Mouse (Mus musculus) granulocyte monocyte progenitor cell, adult 5-6 weeks (primary cell): ENCODE data around the gene Gm17026. TPM values are rescaled to one million over a fixed set of nuclear protein-coding genes. Genes with fewer than 3 reads are reported as not detected.
"Not testable (repeated sequence)": the region's sequence is repeated elsewhere in the genome, so short reads cannot be mapped to it uniquely, and the experiment has no call there.

ENCODE experiments used
- ATAC-seq: replicated peaks from 2 replicates; pipeline ENCODE4 v1.8.0; 2016; ENCODE audit warnings: mild to moderate bottlenecking, moderate TSS enrichment, inconsistent platforms; ENCODE audit not compliant: poor library complexity, severe bottlenecking
- total RNA-seq, 2 experiments: library from RNA; stranded (forward) in 1 of 2; stranded (reverse) in 1 of 2; fragments of 200-712, 200-1000 nt in 1 of 2; fragments of >200 nt in 1 of 2; fragmentation: Nextera tagmentation in 1 of 2; gene quantifications; 2 replicates each; pipeline ENCODE4 v1.2.3; 2014 to 2017

Gm17026 gene
- total RNA-seq (2014; fragmentation: Nextera tagmentation) (not detected in 2 replicates), total RNA-seq (2017) (not detected in 2 replicates)

DNA sequence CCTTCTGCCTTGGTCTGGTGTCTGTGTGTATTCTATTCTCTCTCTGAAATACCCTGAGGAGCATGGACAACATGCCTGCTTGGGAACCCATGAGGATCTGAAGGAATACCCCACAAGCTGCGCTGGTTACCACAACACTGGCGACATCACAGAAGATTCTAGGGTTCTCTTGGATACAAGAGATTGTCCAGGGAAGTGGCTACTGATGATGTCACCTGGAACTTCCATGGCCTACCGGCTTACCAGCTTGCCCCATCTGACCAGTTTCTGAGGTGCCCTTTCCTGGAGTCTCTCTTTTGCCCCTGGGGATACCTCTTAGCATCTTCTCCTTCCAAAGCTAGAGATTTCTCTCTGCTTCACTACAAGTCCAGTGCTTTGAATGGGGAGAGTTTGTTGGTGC lies at the start of gene Gm17026:
Gm17026 (minus strand) TSS at position 101 of the 400 bp plus-strand sequence.
- ATAC-seq, result not testable (repeated sequence)

DNA sequence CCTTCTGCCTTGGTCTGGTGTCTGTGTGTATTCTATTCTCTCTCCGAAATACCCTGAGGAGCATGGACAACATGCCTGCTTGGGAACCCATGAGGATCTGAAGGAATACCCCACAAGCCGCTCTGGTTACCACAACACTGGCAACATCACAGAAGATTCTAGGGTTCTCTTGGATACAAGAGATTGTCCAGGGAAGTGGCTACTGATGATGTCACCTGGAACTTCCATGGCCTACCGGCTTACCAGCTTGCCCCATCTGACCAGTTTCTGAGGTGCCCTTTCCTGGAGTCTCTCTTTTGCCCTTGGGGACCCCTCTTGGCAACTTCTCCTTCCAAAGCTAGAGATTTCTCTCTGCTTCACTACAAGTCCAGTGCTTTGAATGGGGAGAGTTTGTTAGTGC lies 37.4 kb upstream of the Gm17026 start, which contains the start of gene Gm9611:
Gm9611 (minus strand) TSS at position 101 of the 400 bp plus-strand sequence.
- not testable (repeated sequence) for ATAC-seq

DNA sequence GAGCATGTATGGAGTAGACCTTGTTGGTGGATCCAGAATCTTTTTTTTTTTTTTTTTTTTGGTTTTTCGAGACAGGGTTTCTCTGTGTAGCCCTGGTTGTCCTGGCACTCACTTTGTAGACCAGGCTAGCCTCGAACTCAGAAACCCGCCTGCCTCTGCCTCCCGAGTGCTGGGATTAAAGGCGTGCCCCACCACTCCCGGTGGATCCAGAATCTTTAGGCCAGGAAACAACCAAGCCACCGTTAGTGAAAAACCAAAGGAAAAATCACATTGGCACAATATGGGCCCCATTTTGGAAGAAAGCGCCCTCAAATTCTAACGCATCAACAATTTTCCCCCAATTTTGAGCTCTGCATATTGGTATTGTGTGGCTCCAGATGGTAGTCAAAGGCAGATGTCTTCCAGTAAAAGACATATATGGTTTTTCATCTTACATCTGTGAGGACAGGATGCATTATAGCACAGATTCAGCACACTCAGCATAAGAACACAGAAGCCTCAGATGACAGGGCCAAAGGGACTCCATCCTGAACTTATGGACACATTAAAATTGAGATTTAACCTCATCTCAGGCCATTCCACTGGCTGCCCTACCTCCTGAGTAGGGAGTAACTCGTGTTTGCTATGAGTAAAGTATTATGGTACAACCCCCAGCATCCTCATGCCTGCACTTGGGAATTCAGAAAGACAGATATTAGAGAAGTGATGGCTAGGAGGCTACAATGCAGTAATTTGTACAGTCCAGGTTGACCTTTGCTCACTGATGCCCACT lies 42.9 kb downstream of the Gm17026 start:
- not testable (repeated sequence) for ATAC-seq

Other genes with a start within 250 kb of the Gm17026 start
- not detected in 2 replicates for gene Gm7951, start 142.7 kb downstream of the Gm17026 start, total RNA-seq (2014; fragmentation: Nextera tagmentation)
- not detected in 2 replicates for gene Gm7951, start 142.7 kb downstream of the Gm17026 start, total RNA-seq (2017)
- gene Gm17027, start 97.4 kb downstream of the Gm17026 start, total RNA-seq (2014; fragmentation: Nextera tagmentation), result not detected in 2 replicates
- not detected in 2 replicates for gene Gm17027, start 97.4 kb downstream of the Gm17026 start, total RNA-seq (2017)
- gene Gm3573, start 69.3 kb downstream of the Gm17026 start, total RNA-seq (2014; fragmentation: Nextera tagmentation), result not detected in 2 replicates
- gene Gm3573, start 69.3 kb downstream of the Gm17026 start, total RNA-seq (2017), result not detected in 2 replicates
- not detected in 2 replicates for gene Gm9611, start 37.3 kb upstream of the Gm17026 start, total RNA-seq (2014; fragmentation: Nextera tagmentation)
- not detected in 2 replicates for gene Gm9611, start 37.3 kb upstream of the Gm17026 start, total RNA-seq (2017)
- not detected in 2 replicates for gene Gm7995, start 50.2 kb upstream of the Gm17026 start, total RNA-seq (2014; fragmentation: Nextera tagmentation)
- gene Gm7995, start 50.2 kb upstream of the Gm17026 start, total RNA-seq (2017), result not detected in 2 replicates
- not detected in 2 replicates for gene Gm8005, start 179.6 kb upstream of the Gm17026 start, total RNA-seq (2014; fragmentation: Nextera tagmentation)
- not detected in 2 replicates for gene Gm8005, start 179.6 kb upstream of the Gm17026 start, total RNA-seq (2017)
- not detected in 2 replicates for gene Gm8011, start 203.8 kb upstream of the Gm17026 start, total RNA-seq (2014; fragmentation: Nextera tagmentation)
- not detected in 2 replicates for gene Gm8011, start 203.8 kb upstream of the Gm17026 start, total RNA-seq (2017)
- not detected in 2 replicates for gene Gm8020, start 242.3 kb upstream of the Gm17026 start, total RNA-seq (2014; fragmentation: Nextera tagmentation)
- not detected in 2 replicates for gene Gm8020, start 242.3 kb upstream of the Gm17026 start, total RNA-seq (2017)